Mouse (Mus musculus): ENCODE measurements around the gene Leng1.
A peak's percentile ranks its signal among the peaks of the same experiment; 100 is the strongest.

DNA sequence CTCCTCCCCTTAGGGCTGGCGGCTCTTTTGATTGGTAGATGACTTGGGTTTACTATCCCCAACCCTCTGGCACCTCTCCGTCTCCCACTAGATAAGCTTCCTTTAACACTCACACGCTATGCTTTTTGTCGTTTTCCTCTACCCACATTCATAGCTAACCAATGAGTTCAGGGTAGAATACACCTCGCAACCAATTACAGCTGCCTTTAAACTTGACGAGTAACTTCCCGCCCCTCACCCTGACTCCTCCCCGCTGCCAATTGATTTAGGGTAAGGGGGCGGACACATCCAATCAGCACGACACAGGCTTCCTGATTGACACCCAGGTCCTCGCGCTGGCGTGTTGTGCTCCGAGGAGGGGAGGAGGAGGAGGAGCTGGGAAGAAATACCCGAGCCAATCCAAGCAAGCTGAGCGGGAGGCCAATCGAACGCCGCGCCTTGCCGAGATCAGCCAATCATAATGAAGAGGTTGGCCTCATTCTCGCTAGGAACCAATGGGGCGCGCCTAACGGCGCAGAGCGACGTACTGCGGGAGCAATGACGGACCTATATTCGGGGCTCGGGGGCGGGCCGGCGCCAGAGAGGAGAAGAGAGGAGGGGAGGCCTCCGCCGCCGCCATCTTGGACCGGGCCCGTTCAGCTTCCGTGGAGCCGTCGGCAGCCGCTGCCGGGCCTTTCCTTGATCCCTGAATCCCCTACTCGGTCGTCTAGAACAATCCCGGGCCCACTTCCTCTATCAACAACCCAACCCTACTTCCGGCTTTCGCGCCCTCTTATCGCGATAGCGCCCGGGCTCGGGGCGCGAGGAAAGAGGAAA lies 20.8 kb downstream of the Leng1 start, which contains the start of gene Cnot3:
- TF ChIP-seq TCF12 (IDR thresholded peaks at IDR 0.05; ENCODE audit: insufficient read depth, poor library complexity, severe bottlenecking) (no peak), POLR2A (IDR thresholded peaks at IDR 0.05; ENCODE audit: insufficient read length, low read depth) (peak; percentile 68), MAX (IDR thresholded peaks at IDR 0.05; ENCODE audit: low read depth) (no peak), MYOG (IDR thresholded peaks at IDR 0.05; ENCODE audit: control insufficient read depth in 1 of 3, insufficient read depth in 1 of 3, insufficient read length in 2 of 3, low read depth in 2 of 3) (no peak), E2F4 (IDR thresholded peaks at IDR 0.05; ENCODE audit: insufficient read depth) (peak; percentile 65), TCF3 (IDR thresholded peaks at IDR 0.05; ENCODE audit: insufficient read length, low read depth) (no peak), MYOD1 (IDR thresholded peaks at IDR 0.05; ENCODE audit: control insufficient read depth in 1 of 3, insufficient read length in 2 of 3, low read depth in 2 of 3) (no peak), USF1 (IDR thresholded peaks at IDR 0.05; ENCODE audit: low read depth) (no peak), REST (IDR thresholded peaks at IDR 0.05; ENCODE audit: insufficient read depth, insufficient read length) (no peak), POLR2AphosphoS2 (IDR thresholded peaks at IDR 0.05; ENCODE audit: insufficient read length, low read depth) (peak; percentile 61), SRF (IDR thresholded peaks at IDR 0.05; ENCODE audit: control insufficient read depth, insufficient read length, low read depth) (no peak), CEBPB (IDR thresholded peaks at IDR 0.05; ENCODE audit: insufficient read depth, poor library complexity, severe bottlenecking) (no peak)
